Mouse (Mus musculus): ENCODE data around the gene Cd28. TPM values are rescaled to one million over a fixed set of nuclear protein-coding genes. Genes with fewer than 3 reads are reported as not detected.

Cd28 gene
- polyA plus RNA-seq, 1 experiment: 0.52 TPM

DNA sequence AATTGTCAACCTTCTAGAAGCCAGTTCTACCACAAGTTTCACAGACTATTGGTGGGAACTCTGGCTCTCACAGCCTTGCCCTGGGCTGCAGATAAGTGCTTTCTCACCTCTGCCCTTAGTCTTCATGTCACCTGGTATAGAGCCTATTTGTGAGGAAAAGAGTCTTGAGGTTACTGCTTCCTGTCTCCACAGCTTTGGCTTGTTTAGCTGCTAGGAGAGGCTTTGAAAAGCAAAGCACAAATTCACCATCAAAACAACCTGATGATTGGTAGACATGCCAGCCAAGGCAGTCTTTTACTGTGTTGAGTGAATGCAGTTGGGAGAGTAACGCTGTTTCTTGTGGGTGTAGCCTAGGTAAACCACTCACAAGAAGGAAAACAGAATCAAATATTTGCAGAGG is 41.6 kb downstream of the Cd28 start:
- no peak overlapping the region for H3K4me3 ChIP-seq (replicated peaks; ENCODE audit: extremely low read depth, low read depth, low read length)
- no peak for DNase-seq
- TF ChIP-seq CTCF (IDR thresholded peaks at IDR 0.05; ENCODE audit: insufficient read depth, low read length): no peak
- no peak for TF ChIP-seq POLR2A (IDR thresholded peaks at IDR 0.05; ENCODE audit: borderline replicate concordance, extremely low read depth, low read depth, low read length)
- H3K4me1 ChIP-seq (ENCODE audit: control insufficient read depth, insufficient read depth, low read length): no peaks in the 10 kb centered on the region; the same call in 1 of the 2 replicates
- WGBS: 79% methylated on average over 1 of the region's 1 CpGs

DNA sequence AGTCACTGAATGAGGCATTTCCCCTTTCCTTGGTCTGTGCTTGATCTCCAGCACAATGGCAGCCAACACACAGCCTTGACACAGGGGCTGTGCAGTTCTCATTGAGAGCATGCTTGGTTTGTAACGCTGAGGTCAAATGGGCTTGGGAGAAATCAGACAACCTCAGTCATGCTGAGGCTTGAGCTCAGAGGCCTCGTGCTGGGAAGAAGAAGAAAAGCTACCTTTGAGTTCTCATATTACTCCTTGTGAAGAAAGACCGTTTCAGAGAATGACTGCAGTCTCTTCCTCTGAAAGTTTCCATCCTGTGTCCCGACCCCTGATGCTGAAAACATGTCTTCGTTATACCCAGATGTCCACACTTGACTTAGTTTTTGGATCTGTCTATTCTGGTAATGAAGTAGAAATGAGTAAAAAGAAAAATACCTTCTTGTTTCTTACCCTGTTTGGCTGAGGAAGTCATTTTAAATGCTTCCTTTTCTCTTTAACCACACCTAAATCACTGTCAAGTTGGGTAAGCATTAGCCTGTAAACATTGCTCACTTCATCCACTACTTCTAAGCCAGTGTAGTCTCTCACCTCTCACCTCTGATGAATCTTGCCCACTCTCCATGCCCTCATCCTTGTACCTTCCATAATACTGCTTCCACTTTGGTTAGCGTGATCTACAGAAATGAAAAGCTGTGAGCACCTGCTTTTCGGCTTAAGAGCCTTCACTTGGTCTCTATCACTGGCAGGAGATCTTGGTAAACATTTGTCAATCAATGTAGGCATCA is 43.1 kb downstream of the Cd28 start:
- no peaks in the 10 kb centered on the region; the same call in 1 of the 2 replicates for H3K4me1 ChIP-seq (ENCODE audit: control insufficient read depth, insufficient read depth, low read length)
- WGBS: 61% methylated on average over 7 of the region's 7 CpGs
- no peak overlapping the region for H3K4me3 ChIP-seq (replicated peaks; ENCODE audit: extremely low read depth, low read depth, low read length)
- DNase-seq: no peak
- no peak for TF ChIP-seq CTCF (IDR thresholded peaks at IDR 0.05; ENCODE audit: insufficient read depth, low read length)
- TF ChIP-seq POLR2A (IDR thresholded peaks at IDR 0.05; ENCODE audit: borderline replicate concordance, extremely low read depth, low read depth, low read length): no peak

DNA sequence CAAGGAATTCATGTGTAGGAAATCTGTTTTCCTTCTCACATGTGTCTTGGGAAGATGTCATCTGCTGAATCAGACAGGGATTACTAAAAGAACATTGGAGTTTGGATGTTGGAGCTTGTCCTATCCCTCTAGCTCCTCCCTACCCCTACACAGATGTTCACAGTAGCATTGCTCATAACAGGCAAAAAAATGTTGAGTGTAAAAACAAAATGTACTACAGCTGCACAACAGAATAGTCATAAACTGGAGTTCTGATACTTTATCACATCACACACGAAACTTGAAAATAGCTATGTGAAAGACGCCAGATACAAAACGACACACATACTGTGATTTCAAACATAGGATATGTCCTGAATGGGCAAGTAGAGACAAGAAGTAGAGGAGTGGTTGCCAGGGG is 43.9 kb downstream of the Cd28 start:
- no peak for DNase-seq
- Histone ChIP-seq H3K4me3 (replicated peaks; ENCODE audit: extremely low read depth, low read depth, low read length) (no peak overlapping the region), H3K4me1 (ENCODE audit: control insufficient read depth, insufficient read depth, low read length) (no peaks in the 10 kb centered on the region; the same call in 1 of the 2 replicates)
- WGBS: 88% methylated on average over 3 of the region's 3 CpGs
- TF ChIP-seq CTCF (IDR thresholded peaks at IDR 0.05; ENCODE audit: insufficient read depth, low read length): no peak
- no peak for TF ChIP-seq POLR2A (IDR thresholded peaks at IDR 0.05; ENCODE audit: borderline replicate concordance, extremely low read depth, low read depth, low read length)

DNA sequence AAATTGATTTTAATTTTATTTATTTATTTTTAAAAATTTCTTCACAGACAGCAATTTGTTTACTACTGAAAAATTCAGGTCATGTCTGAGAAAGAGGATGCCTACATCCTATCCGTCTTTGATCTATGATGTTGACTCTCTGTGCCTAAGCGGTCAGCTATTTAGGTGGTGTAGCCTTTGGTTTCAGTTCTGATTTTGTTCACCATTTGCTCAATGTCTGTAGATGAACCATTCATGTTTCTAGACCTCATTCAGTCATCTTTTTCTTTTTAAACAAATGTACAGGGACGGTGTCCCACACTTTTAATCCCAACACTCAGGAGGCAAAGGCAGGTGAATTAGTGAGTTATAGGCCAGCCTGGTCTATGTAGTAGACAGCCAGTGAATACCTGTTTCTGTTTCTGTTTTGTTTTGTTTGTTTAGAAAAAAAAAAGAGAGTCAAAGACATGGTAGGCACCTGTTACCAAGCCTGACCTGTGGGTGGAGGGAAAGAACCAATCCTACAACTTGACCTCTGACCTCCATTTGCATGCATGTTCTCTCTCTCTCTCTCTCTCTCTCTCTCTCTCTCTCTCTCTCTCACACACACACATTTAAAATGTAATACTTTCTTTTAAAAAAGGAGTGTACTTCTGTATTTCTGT is 45.0 kb downstream of the Cd28 start:
- Histone ChIP-seq H3K4me3 (replicated peaks; ENCODE audit: extremely low read depth, low read depth, low read length) (no peak overlapping the region), H3K4me1 (ENCODE audit: control insufficient read depth, insufficient read depth, low read length) (no peaks in the 10 kb centered on the region)
- TF ChIP-seq POLR2A (IDR thresholded peaks at IDR 0.05; ENCODE audit: borderline replicate concordance, extremely low read depth, low read depth, low read length) (no peak), CTCF (IDR thresholded peaks at IDR 0.05; ENCODE audit: insufficient read depth, low read length) (no peak)
- 93% methylated on average over 3 of the region's 3 CpGs for WGBS
- DNase-seq: no peak

DNA sequence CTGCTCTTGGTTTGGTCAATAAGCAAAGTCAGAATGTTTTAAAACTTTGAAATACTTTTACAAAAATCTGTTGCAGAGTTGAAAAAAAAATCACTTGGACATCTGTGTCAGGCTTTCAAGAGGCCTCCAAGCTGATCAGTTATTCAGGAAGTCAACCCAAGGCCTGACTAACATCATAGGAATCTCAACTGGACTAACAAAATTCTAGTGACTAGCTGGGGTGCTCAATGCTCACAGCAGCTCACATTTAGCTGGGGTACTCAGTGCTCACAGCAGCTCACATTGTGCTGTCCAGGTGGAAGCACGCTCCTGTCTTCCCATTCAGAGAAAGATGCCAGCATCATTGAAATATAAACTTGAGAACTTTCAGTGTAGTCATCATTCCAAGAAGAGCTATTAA is 45.9 kb downstream of the Cd28 start:
- TF ChIP-seq POLR2A (IDR thresholded peaks at IDR 0.05; ENCODE audit: borderline replicate concordance, extremely low read depth, low read depth, low read length) (no peak), CTCF (IDR thresholded peaks at IDR 0.05; ENCODE audit: insufficient read depth, low read length) (no peak)
- WGBS: 91% methylated on average over 1 of the region's 1 CpGs
- no peak overlapping the region for H3K4me3 ChIP-seq (replicated peaks; ENCODE audit: extremely low read depth, low read depth, low read length)
- no peaks in the 10 kb centered on the region for H3K4me1 ChIP-seq (ENCODE audit: control insufficient read depth, insufficient read depth, low read length)
- DNase-seq: no peak

DNA sequence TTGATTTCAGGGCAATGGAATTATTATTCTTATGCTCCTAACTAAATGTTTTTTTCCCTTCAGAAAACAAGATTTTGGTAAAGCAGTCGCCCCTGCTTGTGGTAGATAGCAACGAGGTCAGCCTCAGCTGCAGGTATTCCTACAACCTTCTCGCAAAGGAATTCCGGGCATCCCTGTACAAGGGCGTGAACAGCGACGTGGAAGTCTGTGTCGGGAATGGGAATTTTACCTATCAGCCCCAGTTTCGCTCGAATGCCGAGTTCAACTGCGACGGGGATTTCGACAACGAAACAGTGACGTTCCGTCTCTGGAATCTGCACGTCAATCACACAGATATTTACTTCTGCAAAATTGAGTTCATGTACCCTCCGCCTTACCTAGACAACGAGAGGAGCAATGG is 46.3 kb downstream of the Cd28 start:
- TF ChIP-seq CTCF (IDR thresholded peaks at IDR 0.05; ENCODE audit: insufficient read depth, low read length) (no peak), POLR2A (IDR thresholded peaks at IDR 0.05; ENCODE audit: borderline replicate concordance, extremely low read depth, low read depth, low read length) (no peak)
- WGBS: 85% methylated on average over 20 of the region's 20 CpGs
- no peak overlapping the region for H3K4me3 ChIP-seq (replicated peaks; ENCODE audit: extremely low read depth, low read depth, low read length)
- no peaks in the 10 kb centered on the region for H3K4me1 ChIP-seq (ENCODE audit: control insufficient read depth, insufficient read depth, low read length)
- DNase-seq: no peak

DNA sequence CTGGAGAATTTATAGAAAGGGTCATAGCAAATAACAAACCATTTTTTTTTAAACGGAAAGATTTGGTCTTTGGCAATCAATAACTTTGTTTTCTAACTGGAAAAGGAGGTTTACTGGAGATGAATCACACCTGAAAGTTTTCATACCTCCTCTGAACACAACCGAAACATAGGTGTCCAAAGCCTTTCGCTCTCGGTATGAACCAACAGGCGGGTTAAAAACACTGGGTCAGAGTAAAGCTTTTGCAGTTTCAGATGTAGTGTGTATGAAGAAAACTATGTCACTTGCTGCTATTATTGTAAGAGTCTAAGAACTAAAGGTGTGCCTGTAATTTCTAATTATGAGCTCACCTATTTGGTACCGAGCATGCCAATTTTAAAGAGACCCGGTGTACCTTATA is 55.2 kb downstream of the Cd28 start:
- TF ChIP-seq CTCF (IDR thresholded peaks at IDR 0.05; ENCODE audit: insufficient read depth, low read length): no peak
- TF ChIP-seq POLR2A (IDR thresholded peaks at IDR 0.05; ENCODE audit: borderline replicate concordance, extremely low read depth, low read depth, low read length): no peak
- no peak for DNase-seq
- 95% methylated on average over 7 of the region's 7 CpGs for WGBS
- Histone ChIP-seq H3K4me3 (replicated peaks; ENCODE audit: extremely low read depth, low read depth, low read length) (no peak overlapping the region), H3K4me1 (ENCODE audit: control insufficient read depth, insufficient read depth, low read length) (peaks cover 3% of the 10 kb centered on the region; the same call in 1 of the 2 replicates)

DNA sequence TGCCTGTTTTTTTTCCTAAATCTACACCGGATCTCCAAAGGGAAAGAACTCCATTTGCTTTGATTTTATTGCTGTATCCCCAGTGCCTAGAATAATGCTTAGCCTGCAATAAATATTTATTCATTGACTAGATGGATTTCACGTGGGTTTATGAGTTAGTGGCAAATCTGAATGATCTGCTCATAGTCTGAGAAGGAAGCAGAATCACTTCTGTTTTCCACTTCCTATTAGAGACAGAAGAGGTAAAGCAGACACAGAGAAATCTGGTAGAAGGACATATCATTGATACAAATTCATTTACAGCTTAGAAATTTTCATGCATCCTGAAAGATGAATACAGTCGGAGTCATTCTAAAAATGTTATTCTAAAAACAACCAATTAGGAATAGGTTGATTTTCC is 56.6 kb downstream of the Cd28 start:
- Histone ChIP-seq H3K4me1 (ENCODE audit: control insufficient read depth, insufficient read depth, low read length) (peaks cover 3% of the 10 kb centered on the region; the same call in 1 of the 2 replicates), H3K4me3 (replicated peaks; ENCODE audit: extremely low read depth, low read depth, low read length) (no peak overlapping the region)
- no peak for DNase-seq
- TF ChIP-seq CTCF (IDR thresholded peaks at IDR 0.05; ENCODE audit: insufficient read depth, low read length): no peak
- TF ChIP-seq POLR2A (IDR thresholded peaks at IDR 0.05; ENCODE audit: borderline replicate concordance, extremely low read depth, low read depth, low read length): no peak
- 74% methylated on average over 3 of the region's 3 CpGs for WGBS

DNA sequence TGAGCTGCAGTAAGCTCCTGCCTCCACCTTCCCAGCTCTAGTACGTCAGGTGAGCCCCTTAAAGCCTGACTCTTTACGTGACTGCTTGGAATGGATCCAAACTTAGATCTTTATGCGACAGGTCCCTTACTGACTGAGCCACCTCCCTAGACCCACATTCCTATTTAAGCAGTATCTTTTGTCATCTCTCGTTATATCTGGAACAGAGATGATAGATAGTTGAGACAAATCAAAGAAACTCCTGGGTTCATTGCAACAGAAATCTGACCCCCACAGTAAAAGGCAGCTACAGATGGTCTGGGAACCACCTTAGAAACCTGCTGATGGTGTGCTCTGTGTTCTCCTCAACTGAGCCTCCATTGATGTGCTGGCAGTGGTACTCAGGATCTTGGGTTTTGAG is 59.6 kb downstream of the Cd28 start:
- TF ChIP-seq CTCF (IDR thresholded peaks at IDR 0.05; ENCODE audit: insufficient read depth, low read length) (no peak), POLR2A (IDR thresholded peaks at IDR 0.05; ENCODE audit: borderline replicate concordance, extremely low read depth, low read depth, low read length) (no peak)
- whole genome bisulfite sequencing: 83% methylated on average over 4 of the region's 4 CpGs
- DNase-seq: no peak

DNA sequence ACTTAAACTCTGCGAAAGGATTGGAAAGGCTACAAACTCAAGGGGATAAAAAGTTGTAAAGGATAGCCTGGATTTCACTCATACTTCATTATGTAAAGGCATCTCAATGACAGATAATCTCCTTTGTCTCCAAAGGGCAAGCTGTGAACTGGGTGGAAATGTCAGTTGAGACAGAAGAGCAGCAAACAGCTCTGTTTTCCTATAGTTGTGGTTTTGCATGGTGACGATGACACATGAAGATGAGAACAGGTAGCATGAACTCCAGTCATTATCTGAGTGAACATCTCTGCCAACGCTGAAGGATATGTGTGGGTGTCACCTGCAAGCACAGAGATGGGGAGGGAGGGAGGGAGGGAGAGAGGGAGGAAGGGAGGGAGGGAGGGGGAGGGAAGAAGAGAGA is 60.3 kb downstream of the Cd28 start:
- TF ChIP-seq CTCF (IDR thresholded peaks at IDR 0.05; ENCODE audit: insufficient read depth, low read length): no peak
- TF ChIP-seq POLR2A (IDR thresholded peaks at IDR 0.05; ENCODE audit: borderline replicate concordance, extremely low read depth, low read depth, low read length): no peak
- 68% methylated on average over 3 of the region's 3 CpGs for WGBS
- DNase-seq: no peak
- H3K4me3 ChIP-seq (replicated peaks; ENCODE audit: extremely low read depth, low read depth, low read length): no peak overlapping the region
- peaks cover 6% of the 10 kb centered on the region; the same call in 1 of the 2 replicates for H3K4me1 ChIP-seq (ENCODE audit: control insufficient read depth, insufficient read depth, low read length)

More for the DNA sequence above, 59.6 kb downstream of the Cd28 start:
- Histone ChIP-seq H3K4me3 (replicated peaks; ENCODE audit: extremely low read depth, low read depth, low read length) (no peak overlapping the region), H3K4me1 (ENCODE audit: control insufficient read depth, insufficient read depth, low read length) (peaks cover 6% of the 10 kb centered on the region; the same call in 1 of the 2 replicates)

Measured in lung, adult 2 months (tissue).